Mouse (Mus musculus) small intestine, adult 2 months (tissue): ENCODE measurements around the gene Cdsn. TPM values are rescaled to one million over a fixed set of nuclear protein-coding genes. Genes with fewer than 3 reads are reported as not detected.

ENCODE experiments used
- H3K27ac ChIP-seq: fragments of 200-500 bp; 2 replicates; pipeline ENCODE4 v1.5.1; 2012; ENCODE audit warnings: low read depth, low read length, control low read depth, inconsistent platforms; ENCODE audit not compliant: insufficient read depth
- H3K27me3 ChIP-seq: fragments of 200-500 bp; 2 replicates; pipeline ENCODE4 v1.6.1; 2012; ENCODE audit warnings: mild to moderate bottlenecking, moderate library complexity, low read length, inconsistent platforms; ENCODE audit not compliant: control insufficient read depth, insufficient read depth
- H3K36me3 ChIP-seq: fragments of 200-500 bp; 2 replicates; pipeline ENCODE4 v1.6.1; 2012; ENCODE audit warnings: mild to moderate bottlenecking, low read length, control low read depth, inconsistent platforms; ENCODE audit not compliant: control insufficient read depth, insufficient read depth
- H3K4me1 ChIP-seq: fragments of 200-500 bp; 2 replicates; pipeline ENCODE4 v1.6.1; 2012; ENCODE audit warnings: low read length, inconsistent platforms, mixed read lengths; ENCODE audit not compliant: control insufficient read depth, insufficient read depth, insufficient read length
- H3K4me3 ChIP-seq: fragments of 200-500 bp; 2 replicates; pipeline ENCODE4 v1.5.1; 2012; ENCODE audit warnings: low read depth, mild to moderate bottlenecking, control low read depth, inconsistent platforms, low read length, moderate library complexity
- POLR2A ChIP-seq: fragments of 200-500 bp; IDR thresholded peaks from 2 replicates; pipeline ENCODE4 v1.6.1; 2012; ENCODE audit warnings: low read depth, mild to moderate bottlenecking, control low read depth, inconsistent platforms, low read length, moderate library complexity
- WGBS: fragments of 180-500 bp; shearing (Covaris S2); methylation state at CpG from one replicate; pipeline ENCODE4 v1.1.7; 2018; 5-methylcytosine and 5-hydroxymethylcytosine counted together
- polyA plus RNA-seq: library from polyadenylated mRNA; depleted of rRNA; stranded (reverse); fragments of >200 nt; gene quantifications from 2 replicates; pipeline ENCODE4 v1.2.3, GENCODE M21; 2012; rRNA removed

Cdsn gene
- polyA plus RNA-seq, 1 experiment: 0.08 TPM

DNA sequence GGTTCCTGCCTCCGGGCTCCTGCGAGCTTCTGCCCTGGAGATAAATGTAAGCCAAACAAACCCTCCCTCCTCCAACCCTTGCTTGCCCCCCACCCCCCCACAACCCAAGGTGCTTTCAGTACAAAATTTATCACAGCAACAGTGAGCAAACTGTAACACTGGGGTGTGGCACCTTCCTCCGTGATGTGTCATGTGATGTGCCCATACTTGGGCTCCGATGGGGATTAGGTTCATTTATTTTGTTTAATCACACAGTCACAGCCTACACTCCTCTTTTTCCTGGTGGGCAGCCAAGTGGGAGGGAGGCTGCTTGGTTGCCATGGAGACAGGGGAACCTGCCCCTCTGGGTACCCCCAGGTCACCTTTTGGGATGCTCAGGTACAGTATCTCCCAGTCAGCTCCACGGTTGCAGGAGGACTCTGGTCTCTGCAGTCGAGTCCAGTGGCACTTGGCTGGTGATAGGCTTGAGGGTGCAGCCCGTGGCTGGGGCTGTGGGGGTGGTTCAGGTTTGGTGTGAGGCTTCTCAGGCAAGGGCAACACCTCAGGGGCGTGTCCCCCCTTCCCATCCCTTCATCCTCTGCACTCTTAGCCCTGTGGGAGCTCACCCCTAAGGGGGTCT, 49.9 kb downstream of the Cdsn start:
- 19% methylated on average over 8 of the region's 8 CpGs for WGBS
- H3K27ac ChIP-seq: no peak overlapping the region
- H3K27me3 ChIP-seq: no peaks in the 10 kb centered on the region; the same call in 1 of the 2 replicates
- no peaks in the 10 kb centered on the region for H3K36me3 ChIP-seq
- TF ChIP-seq POLR2A: no peak
- H3K4me1 ChIP-seq: no peaks in the 10 kb centered on the region
- no peak overlapping the region for H3K4me3 ChIP-seq

Other genes with a start within 250 kb of the Cdsn start
- gene H2-Q1, start 231.7 kb upstream of the Cdsn start, polyA plus RNA-seq: 36.3 and 83.4 TPM in 2 replicates
- gene H2-Q2, start 209.9 kb upstream of the Cdsn start, polyA plus RNA-seq: 554 and 1,052 TPM in 2 replicates
- 60.9 and 159 TPM in 2 replicates for gene H2-Q4, start 172.5 kb upstream of the Cdsn start, polyA plus RNA-seq
- 23.8 and 59.3 TPM in 2 replicates for gene H2-Q6, start 127.3 kb upstream of the Cdsn start, polyA plus RNA-seq
- 74.1 and 186 TPM in 2 replicates for gene H2-Q7, start 113.0 kb upstream of the Cdsn start, polyA plus RNA-seq
- 8.5 and 12.0 TPM in 2 replicates for gene H2-Q10, start 82.0 kb upstream of the Cdsn start, polyA plus RNA-seq
- not detected in 2 replicates for gene Pou5f1, start 46.1 kb upstream of the Cdsn start, polyA plus RNA-seq
- gene Tcf19, start 35.3 kb upstream of the Cdsn start, polyA plus RNA-seq: 7.3 and 8.1 TPM in 2 replicates
- gene Cchcr1, start 35.0 kb upstream of the Cdsn start, polyA plus RNA-seq: 3.2 and 3.5 TPM in 2 replicates
- 0.15 and 0.37 TPM in 2 replicates for gene Psors1c2, start 18.9 kb upstream of the Cdsn start, polyA plus RNA-seq
- gene 2300002M23Rik, start 15.3 kb downstream of the Cdsn start, polyA plus RNA-seq: not detected in 2 replicates
- not detected in 2 replicates for gene Sfta2, start 49.4 kb downstream of the Cdsn start, polyA plus RNA-seq
- not detected in 2 replicates for gene Gm9573, start 74.5 kb downstream of the Cdsn start, polyA plus RNA-seq
- 0.23 and 85.7 TPM in 2 replicates for gene Mucl3, start 91.6 kb downstream of the Cdsn start, polyA plus RNA-seq
- gene Vars2, start 115.5 kb downstream of the Cdsn start, polyA plus RNA-seq: 18.2 and 26.5 TPM in 2 replicates
- 11.0 and 17.2 TPM in 2 replicates for gene Gtf2h4, start 121.6 kb downstream of the Cdsn start, polyA plus RNA-seq
- gene Ddr1, start 152.5 kb downstream of the Cdsn start, polyA plus RNA-seq: 51.9 and 76.9 TPM in 2 replicates